33 mouse cellular contexts compared by ENCODE assay signal in genomic region chr7:49291208-49291892, GRCm38 (mm10).
DNase-seq lines count a peak whose midpoint lies in the region; ATAC-seq and TF ChIP-seq lines count a peak whose summit lies in the region.
"Had no signal": no experiment of that assay in that cellular context is flagged by ENCODE, and none has a peak within 500 bp of the region (broad histone marks: within the 10 kb centered on the region; RNA-seq: fewer than 3 reads in every experiment).

No protein-coding gene starts in this region.

- TF ChIP-seq CTCF in liver, adult 2 months (IDR thresholded peaks at IDR 0.05; ENCODE audit: low read depth, low read length): no peak

- H3K27me3 ChIP-seq in liver, adult 2 months (ENCODE audit: control insufficient read depth, insufficient read depth, low read length): no peaks in the 10 kb centered on the region
- H3K27me3 ChIP-seq in liver, embryonic 12.5 days (replicated peaks): 0 out of 2 replicates have a peak, but pooled peaks cover 4% of the 10 kb centered on the region
- H3K27me3 ChIP-seq: embryonic facial prominence, embryonic 15.5 days; hindbrain, embryonic 12.5 days; limb, embryonic 13.5 days; midbrain, embryonic 13.5 days; neural tube, embryonic 15.5 days had no signal

- H3K36me3 ChIP-seq in liver, adult 2 months (ENCODE audit: control insufficient read depth, insufficient read depth, low read length): no peaks in the 10 kb centered on the region
- no peaks in the 10 kb centered on the region for H3K36me3 ChIP-seq in liver, embryonic 12.5 days
- H3K36me3 ChIP-seq: embryonic facial prominence, embryonic 15.5 days; G1E; hindbrain, embryonic 12.5 days; limb, embryonic 13.5 days; midbrain, embryonic 13.5 days; neural tube, embryonic 15.5 days had no signal

- peak; percentile 53 for DNase-seq in liver, adult 2 months (ENCODE audit: extremely low read depth, low read depth, low spot score)
- no peak for DNase-seq in liver
- DNase-seq in kidney, adult 9 months: no peak
- no peak for DNase-seq in urinary bladder, postnatal 10 days (ENCODE audit: low spot score)
- no peak for DNase-seq in layer of hippocampus, postnatal 25 days (ENCODE audit: extremely low spot score in 1 of 2, low spot score in 1 of 2)
- DNase-seq: adrenal gland, postnatal 25 days; cerebellum, adult 11-12 months; cerebellum, postnatal 10 days; gastrocnemius, postnatal 25 days; heart, adult 11 months; heart, postnatal 36 days; kidney, adult 11 months; kidney, postnatal 36 days; lung, adult 2 months; lung, postnatal 14 days; retina, postnatal 1 day; right cerebral cortex, postnatal 14 days; thymus, adult 2 months; thymus, postnatal 4 days had no signal

- 0 out of 2 replicates have a peak, but pooled peaks have one; percentile 30 for ATAC-seq in liver, embryonic 12.5 days
- ATAC-seq in megakaryocyte progenitor cell, adult 5-6 weeks (replicated peaks; ENCODE audit: poor library complexity): peak; percentile 64
- no peak for ATAC-seq in megakaryocyte, adult 5-6 weeks (ENCODE audit: poor library complexity, severe bottlenecking)
- ATAC-seq: forebrain, embryonic 14.5 days; hindbrain, postnatal 0 days; midbrain, embryonic 13.5 days had no signal

- H3K79me2 ChIP-seq in liver, adult 2 months (ENCODE audit: control insufficient read depth, insufficient read depth, low read length): no peaks in the 10 kb centered on the region

- H3K27ac ChIP-seq in liver, adult 2 months (replicated peaks; ENCODE audit: insufficient read depth, low read depth, low read length): no peak overlapping the region; the same call in 1 of the 2 replicates
- no peak overlapping the region for H3K27ac ChIP-seq in liver, embryonic 12.5 days
- H3K27ac ChIP-seq: embryonic facial prominence, embryonic 15.5 days; hindbrain, embryonic 12.5 days; hindbrain, postnatal 0 days; layer of hippocampus, adult 2 months; limb, embryonic 13.5 days; midbrain, embryonic 13.5 days; neural tube, embryonic 15.5 days had no signal

- H3K4me3 ChIP-seq in liver, adult 2 months (ENCODE audit: insufficient read depth, low read depth, low read length): peak overlapping the region; percentile 20; the same call in 1 of the 2 replicates
- no peak overlapping the region for H3K4me3 ChIP-seq in liver, embryonic 12.5 days
- H3K4me3 ChIP-seq: embryonic facial prominence, embryonic 15.5 days; hindbrain, embryonic 12.5 days; layer of hippocampus, adult 2 months; limb, embryonic 13.5 days; megakaryocyte, embryonic 14.5 days; midbrain, embryonic 13.5 days; neural tube, embryonic 15.5 days had no signal

- 0 out of 2 replicates have a peak overlapping the region, but pooled peaks have one; percentile 36 for H3K9ac ChIP-seq in liver, adult 2 months (ENCODE audit: low read depth, low read length)
- H3K9ac ChIP-seq in liver, embryonic 12.5 days: no peak overlapping the region
- H3K9ac ChIP-seq: embryonic facial prominence, embryonic 15.5 days; hindbrain, embryonic 12.5 days; limb, embryonic 13.5 days; midbrain, embryonic 13.5 days; neural tube, embryonic 15.5 days had no signal

- TF ChIP-seq POLR2A in liver, adult 2 months (IDR thresholded peaks at IDR 0.05; ENCODE audit: extremely low read depth, insufficient read depth, low read length): no peak

- WGBS in liver, adult 2 months: 51% methylated on average over 8 of the region's 8 CpGs
- 70% methylated on average over 8 of the region's 8 CpGs for WGBS in liver, embryonic 12.5 days (ENCODE audit: insufficient replicate concordance)

- H3K9me3 ChIP-seq in liver, embryonic 12.5 days (replicated peaks): no peaks in the 10 kb centered on the region
- H3K9me3 ChIP-seq: embryonic facial prominence, embryonic 15.5 days; hindbrain, embryonic 12.5 days; midbrain, embryonic 13.5 days; neural tube, embryonic 15.5 days had no signal

- peaks cover 11% of the 10 kb centered on the region for H3K4me1 ChIP-seq in liver, adult 2 months (ENCODE audit: control insufficient read depth, insufficient read depth, low read length)
- H3K4me1 ChIP-seq in liver, embryonic 12.5 days: peaks cover 11% of the 10 kb centered on the region; the same call in 1 of the 2 replicates
- H3K4me1 ChIP-seq: limb, embryonic 13.5 days; megakaryocyte, embryonic 14.5 days had no signal

- H3K4me2 ChIP-seq in liver, embryonic 12.5 days: no peak overlapping the region
- H3K4me2 ChIP-seq: embryonic facial prominence, embryonic 15.5 days; heart, embryonic 11.5 days; hindbrain, embryonic 12.5 days; limb, embryonic 13.5 days; midbrain, embryonic 13.5 days; neural tube, embryonic 15.5 days had no signal
